Mouse (Mus musculus) adipocyte (in vitro differentiated cells): ENCODE data around the gene Irs1.

Source experiments
- DNase-seq: peaks from one replicate; pipeline ENCODE4 v3.0.0-alpha.2; 2016; ENCODE audit warnings: low spot score

Irs1 gene

GRCm38 (mm10) chr1:82291151-82291797 lies at the start of gene Irs1:
TSS of gene Irs1 (minus strand) at chr1:82291416.
- DNase-seq = peak; percentile 87

DNA sequence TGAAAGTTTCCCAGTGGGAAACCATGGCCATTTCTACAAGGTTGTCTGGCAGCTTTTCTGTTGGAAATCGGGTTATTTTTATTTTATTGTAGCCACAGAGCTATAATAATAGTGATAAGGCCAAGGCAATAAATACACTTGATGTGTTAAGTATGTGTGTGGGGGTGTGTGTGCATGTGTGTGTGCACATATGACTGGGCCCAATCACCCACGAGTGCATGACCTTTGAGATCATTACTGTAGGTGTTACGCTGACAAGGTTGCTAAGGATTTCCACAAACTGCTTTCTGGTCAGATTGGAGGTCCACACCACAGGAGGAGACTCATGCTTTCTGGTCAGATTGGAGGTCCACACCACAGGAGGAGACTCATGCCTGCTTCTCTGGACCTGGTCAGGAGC lies 43.3 kb upstream of the Irs1 start:
- DNase-seq = no peak

- no peak for DNase-seq
Observed at GRCm38 (mm10) chr1:82329954-82330247, 38.7 kb upstream of the Irs1 start.

- no peak for DNase-seq
Observed at GRCm38 (mm10) chr1:82329237-82329953, 38.2 kb upstream of the Irs1 start.

- no peak for DNase-seq
Observed at GRCm38 (mm10) chr1:82328033-82328775, 37.0 kb upstream of the Irs1 start.

- no peak for DNase-seq
Observed at GRCm38 (mm10) chr1:82326120-82326519, 34.9 kb upstream of the Irs1 start.

DNA sequence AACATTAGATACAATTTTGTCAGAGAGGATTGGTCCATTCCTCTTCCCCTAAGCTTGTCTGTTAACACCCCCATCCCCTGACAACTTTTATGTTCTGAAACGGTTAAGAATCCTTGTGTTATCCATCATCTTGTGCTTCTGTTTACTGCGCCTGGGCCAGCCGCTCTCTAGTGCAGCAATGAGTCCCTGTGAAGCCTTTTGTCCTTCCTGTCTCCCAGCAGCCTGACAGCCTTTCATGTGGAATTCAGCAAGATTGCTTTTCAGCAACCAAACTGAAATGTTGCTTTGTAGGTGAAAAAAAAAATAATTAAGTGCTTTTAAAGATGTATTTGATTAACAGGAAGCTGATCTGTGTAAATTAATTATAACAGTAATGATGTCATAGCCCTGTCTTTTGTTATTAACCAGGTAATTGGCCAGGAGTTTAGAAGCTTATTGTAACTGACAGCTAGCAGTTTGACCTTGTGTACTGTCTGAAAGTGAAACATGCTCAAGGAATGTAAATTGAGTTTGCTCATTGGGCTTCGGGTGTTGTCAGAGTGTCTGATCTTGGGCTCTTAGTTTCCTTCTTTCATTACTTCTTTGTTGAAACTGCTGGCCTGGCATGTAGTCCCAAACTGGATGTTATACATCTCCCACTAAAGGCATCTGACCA lies 33.0 kb upstream of the Irs1 start:
- no peak for DNase-seq

DNA sequence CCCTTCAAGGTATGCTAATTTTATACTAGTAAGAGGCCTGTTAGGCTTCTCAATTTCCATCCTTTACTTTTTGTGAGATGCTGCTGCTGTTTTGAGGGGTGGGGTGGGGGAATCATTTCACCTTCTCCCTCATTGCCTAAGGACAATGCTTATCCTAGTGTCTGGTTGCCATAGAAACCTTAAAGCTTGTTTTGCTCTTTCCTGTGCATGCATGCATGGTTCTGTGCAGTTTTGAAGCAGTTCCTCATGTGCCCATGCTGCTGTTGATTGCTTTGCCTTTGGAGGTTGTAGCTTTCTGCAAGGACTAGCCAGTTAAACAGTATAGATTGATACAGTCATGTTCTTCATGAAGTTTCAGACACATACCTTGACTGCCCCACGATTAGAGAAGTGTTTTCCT lies 30.2 kb upstream of the Irs1 start:
- DNase-seq = no peak

- DNase-seq = no peak
Observed at GRCm38 (mm10) chr1:82320864-82321263, 29.6 kb upstream of the Irs1 start.

DNA sequence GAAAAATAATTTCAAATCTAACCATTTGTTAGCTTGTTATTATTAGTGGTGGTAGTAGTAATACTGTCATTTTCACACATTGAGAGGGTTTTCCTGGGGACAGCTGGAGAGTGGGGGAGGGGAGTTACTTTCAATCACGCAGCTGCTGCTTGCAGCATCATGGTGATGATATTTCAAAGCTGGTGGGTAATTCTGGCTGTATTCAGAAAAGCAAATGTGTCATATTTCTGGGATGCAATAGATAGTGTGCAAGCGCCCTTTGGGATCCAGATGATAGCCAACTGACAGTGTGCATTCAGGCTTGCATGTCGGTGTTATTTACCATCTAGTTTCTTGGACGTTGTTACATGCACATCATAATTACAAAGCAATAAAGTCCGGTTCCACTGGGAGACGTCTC lies 29.2 kb upstream of the Irs1 start:
- no peak for DNase-seq

- DNase-seq = peak; percentile 52
Observed at GRCm38 (mm10) chr1:82316746-82317126, 25.5 kb upstream of the Irs1 start.

DNA sequence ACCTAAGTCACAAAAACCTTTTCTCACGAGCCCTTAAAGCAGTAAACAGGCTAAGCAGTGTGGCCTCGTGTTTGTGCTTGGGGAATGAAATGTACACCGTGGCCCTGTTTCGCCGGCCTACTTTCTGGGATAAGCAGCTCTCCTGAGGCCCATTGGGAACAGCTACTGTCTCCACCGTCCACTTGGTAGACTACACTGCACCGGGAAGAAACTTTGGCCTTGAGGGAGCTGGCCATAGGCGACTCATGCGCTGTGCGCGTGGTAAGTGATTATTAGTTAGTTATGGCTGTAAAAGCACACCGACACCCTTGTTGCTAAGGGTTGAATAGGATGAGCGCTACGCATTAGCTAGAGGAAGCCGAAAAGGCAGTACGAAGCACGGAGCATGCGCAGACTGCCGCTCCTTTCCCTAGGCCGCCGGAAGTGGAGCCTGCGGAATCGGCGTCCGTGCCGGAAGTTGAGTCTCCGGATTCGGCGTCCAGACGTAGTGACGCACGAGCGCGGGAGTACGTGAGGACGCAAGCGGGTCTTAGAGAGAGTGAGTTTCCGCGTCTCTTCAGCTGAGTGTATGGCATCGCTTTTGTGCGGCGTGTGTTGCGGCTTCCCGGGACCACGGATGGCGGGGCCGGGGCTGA lies 25.0 kb upstream of the Irs1 start, which contains the start of gene Rhbdd1:
Gene Rhbdd1 (plus strand): TSS at position 342 of the 635 bp plus-strand sequence.
- peak; percentile 98 for DNase-seq

DNA sequence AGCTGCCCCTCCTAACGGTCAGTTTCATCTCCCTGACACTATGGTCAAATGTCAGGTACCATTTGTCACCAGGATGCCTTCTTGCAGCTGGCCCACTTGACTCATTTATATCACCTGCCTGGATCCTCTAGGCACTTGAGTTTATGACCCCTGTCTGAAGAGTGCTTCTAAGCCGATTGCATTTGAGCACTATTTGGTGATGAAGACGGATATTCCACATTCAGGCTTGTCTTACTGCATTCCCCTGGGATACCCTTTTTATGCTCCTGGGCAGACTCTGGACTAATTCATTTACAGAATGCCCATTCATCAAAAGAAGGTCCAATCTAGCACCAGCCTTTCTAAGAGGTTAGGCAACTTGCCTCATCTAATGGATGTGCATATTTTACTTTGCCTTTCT lies 13.3 kb upstream of the Irs1 start:
- no peak for DNase-seq

DNA sequence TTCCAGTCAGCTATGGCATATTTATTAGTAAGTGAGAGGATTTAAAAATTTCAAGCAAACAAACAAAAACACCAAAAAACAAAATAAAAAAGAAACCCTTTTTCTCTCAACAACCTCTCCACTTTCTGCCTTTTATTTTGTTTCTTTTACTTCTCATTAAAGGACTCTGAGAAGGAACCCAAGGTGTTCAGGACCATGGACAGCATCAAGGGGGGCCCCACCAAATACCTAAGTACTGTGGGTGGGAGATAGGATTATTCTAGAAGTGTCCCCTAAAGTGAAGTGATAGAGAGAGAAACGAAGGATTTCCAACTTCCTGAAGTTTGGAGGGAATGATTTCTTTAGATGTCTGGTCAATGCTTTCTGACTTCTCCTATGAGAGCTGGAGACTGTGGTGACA lies 7.4 kb upstream of the Irs1 start:
- no peak for DNase-seq

DNA sequence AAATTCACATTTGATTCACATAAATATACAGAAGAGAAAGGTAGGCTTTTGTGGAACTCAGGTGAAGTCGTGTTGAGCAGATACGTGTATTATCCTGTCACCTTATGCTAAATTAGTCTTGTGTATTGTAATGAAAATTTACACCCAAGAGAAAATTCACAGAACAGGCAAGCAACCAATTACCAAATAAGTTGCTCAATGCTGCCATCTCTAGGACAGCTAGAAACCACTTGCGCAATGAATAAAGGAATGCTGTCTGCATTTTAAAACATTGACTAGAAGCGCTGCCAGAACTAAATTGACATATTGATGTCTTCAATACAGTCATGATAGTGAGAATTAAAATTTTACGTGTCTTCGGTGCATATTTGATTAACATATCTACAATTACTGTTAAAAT lies 2.9 kb upstream of the Irs1 start:
- DNase-seq = peak; percentile 78

GRCm38 (mm10) chr1:82292771-82293170 lies 1.6 kb upstream of the Irs1 start:
- no peak for DNase-seq

- DNase-seq = no peak
Observed at GRCm38 (mm10) chr1:82291930-82292712, 905 bp upstream of the Irs1 start.

- DNase-seq = peak; percentile 91
Observed at GRCm38 (mm10) chr1:82290723-82291150, 479 bp downstream of the Irs1 start.

- peak; percentile 46 for DNase-seq
Observed at GRCm38 (mm10) chr1:82289990-82290681, 1.1 kb downstream of the Irs1 start.

- no peak for DNase-seq
Observed at GRCm38 (mm10) chr1:82289116-82289989, 1.9 kb downstream of the Irs1 start.
